ENCODE assay signal across 8 mouse cellular contexts in the genomic region with DNA sequence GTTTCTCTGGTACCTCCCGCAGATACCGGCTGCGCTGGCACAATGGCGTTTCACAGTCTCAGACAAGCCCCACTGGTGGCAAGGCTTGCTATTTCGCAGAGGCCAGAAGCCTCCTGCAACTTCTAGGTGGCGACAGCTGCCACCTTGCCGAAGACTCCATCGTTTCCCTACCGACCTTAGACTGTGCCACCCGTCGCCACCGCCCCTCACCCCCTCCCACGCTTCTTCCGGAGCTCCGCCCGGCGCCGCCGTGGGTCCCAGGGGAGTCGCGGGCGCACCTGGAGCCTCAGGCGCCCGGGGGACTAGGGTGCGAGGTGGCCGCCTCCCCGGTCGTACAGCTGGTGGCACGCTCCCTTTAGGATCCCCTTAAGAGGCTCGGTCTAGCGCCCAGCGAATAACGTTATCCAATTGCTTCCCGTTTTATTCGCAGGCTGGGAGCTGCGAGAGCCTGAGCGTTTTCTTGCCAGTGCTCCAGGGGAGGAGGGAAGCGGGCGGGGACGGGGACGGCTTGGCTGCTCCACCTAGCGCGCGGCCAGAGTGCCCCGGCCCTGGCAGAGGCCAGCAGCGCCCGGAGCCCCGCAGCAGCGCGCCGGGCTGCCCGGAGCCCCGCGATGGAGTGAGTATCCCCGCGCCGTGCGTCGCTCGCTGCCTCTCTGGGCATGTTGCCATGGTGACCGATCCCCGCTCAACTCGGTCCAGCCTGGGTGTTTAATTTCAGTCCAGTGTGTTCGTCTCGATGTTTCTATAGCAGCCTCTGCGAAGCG. TPM values are rescaled to one million over a fixed set of nuclear protein-coding genes. Genes with fewer than 3 reads are reported as not detected.
A peak's percentile ranks its signal among the peaks of the same experiment; 100 is the strongest.
DNase-seq lines count a peak whose midpoint lies in the region; ATAC-seq lines count a peak whose summit lies in the region.

A gene (plus strand): TSS at position 307 of the 764 bp plus-strand sequence.

- no peaks in the 10 kb centered on the region for H3K9me3 ChIP-seq in intestine, embryonic 16.5 days (ENCODE audit: control insufficient read depth, low read length)
- H3K9me3 ChIP-seq in midbrain, embryonic 12.5 days: no peaks in the 10 kb centered on the region

- peak; percentile 78 for ATAC-seq in intestine, embryonic 16.5 days
- ATAC-seq in midbrain, embryonic 12.5 days (ENCODE audit: low FRiP score, low read depth): peak; percentile 90

- under 1% methylated on average over 67 of the region's 67 CpGs for WGBS in intestine, embryonic 16.5 days
- under 1% methylated on average over 65 of the region's 67 CpGs for WGBS in midbrain, embryonic 12.5 days

- H3K4me2 ChIP-seq in intestine, embryonic 16.5 days (ENCODE audit: low read depth, low read length): peak within 1 kb of the TSS; percentile 100
- peak within 1 kb of the TSS; percentile 99 for H3K4me2 ChIP-seq in midbrain, embryonic 12.5 days (replicated peaks)

- H3K27me3 ChIP-seq in intestine, embryonic 16.5 days (replicated peaks; ENCODE audit: control insufficient read depth, insufficient read depth, low read length): peaks cover 17% of the 10 kb centered on the region
- peaks cover 50% of the 10 kb centered on the region for H3K27me3 ChIP-seq in midbrain, embryonic 12.5 days
- no peaks in the 10 kb centered on the region; the same call in 1 of the 2 replicates for H3K27me3 ChIP-seq in splenic B cell, adult 2 months (ENCODE audit: control insufficient read depth, insufficient read depth, low read length, poor library complexity, severe bottlenecking)

- no peak within 1 kb of the TSS for H3K27ac ChIP-seq in intestine, embryonic 16.5 days (ENCODE audit: low read length)
- peak within 1 kb of the TSS; percentile 42 for H3K27ac ChIP-seq in midbrain, embryonic 12.5 days (replicated peaks)

- intact Hi-C loops in gastrocnemius, postnatal 36 days (cut with DNase I): no loop called here
- intact Hi-C loops in left cerebral cortex, postnatal 36 days (cut with DNase I): loop anchor here (10.0 kb wide), 1 partner anchor 171 kb away; no protein-coding TSS in a partner anchor

- H3K4me1 ChIP-seq in intestine, embryonic 16.5 days (ENCODE audit: control insufficient read depth, insufficient read depth, low read length): peaks cover 14% of the 10 kb centered on the region
- H3K4me1 ChIP-seq in midbrain, embryonic 12.5 days: peaks cover 17% of the 10 kb centered on the region

- peak within 1 kb of the TSS; percentile 67 for H3K4me3 ChIP-seq in intestine, embryonic 16.5 days (ENCODE audit: low read length)
- H3K4me3 ChIP-seq in midbrain, embryonic 12.5 days: peak within 1 kb of the TSS; percentile 72

- H3K36me3 ChIP-seq in intestine, embryonic 16.5 days (ENCODE audit: control insufficient read depth, insufficient read depth, low read length): no peaks in the 10 kb centered on the region
- no peaks in the 10 kb centered on the region for H3K36me3 ChIP-seq in midbrain, embryonic 12.5 days
- H3K36me3 ChIP-seq in splenic B cell, adult 2 months (ENCODE audit: control insufficient read depth, insufficient read depth, low read length, poor library complexity, severe bottlenecking): no peaks in the 10 kb centered on the region

- H3K9ac ChIP-seq in intestine, embryonic 16.5 days (ENCODE audit: low read depth, low read length): peak within 1 kb of the TSS; percentile 66
- peak within 1 kb of the TSS; percentile 69 for H3K9ac ChIP-seq in midbrain, embryonic 12.5 days (replicated peaks)

- DNase-seq in adrenal gland, postnatal 10 days: peak; percentile 68
- peak; percentile 85 for DNase-seq in embryo, embryonic 11 days
- DNase-seq in gastrocnemius, postnatal 36 days: peak; percentile 11 to 39
- peak; percentile 74 to 78 for DNase-seq in left cerebral cortex, postnatal 36 days (ENCODE audit: low spot score in 2 of 2)
- DNase-seq in splenic B cell, adult 2 months (ENCODE audit: low read depth, low spot score): peak; percentile 38
- no peak for DNase-seq in c-Kit-positive CD71-positive TER-119-positive erythroid progenitor cells, embryonic 14.5 days (ENCODE audit: low spot score)

RNA-seq across cellular contexts. Expression of the gene that starts here (rescaled TPM):
- 10 to 100 TPM; 21.0 to 35.7 TPM for total RNA-seq in adrenal gland, postnatal 10 days (2021)
- 1 to 10 TPM in 1 of 2 experiments, under 1 TPM in 1; 0.26 to 1.6 TPM for total RNA-seq in gastrocnemius, postnatal 36 days (2021)
- polyA plus RNA-seq in intestine, embryonic 16.5 days (2015; fragmentation: Nextera tagmentation; extraction: Ambion mirVana): 2.7 and 2.9 TPM in 2 replicates
- total RNA-seq in left cerebral cortex, postnatal 36 days (2021): 10 to 100 TPM; 59.0 to 68.7 TPM
- 3.0 and 6.8 TPM in 2 replicates for polyA plus RNA-seq in midbrain, embryonic 12.5 days (2016; fragmentation: Nextera tagmentation; extraction: Ambion mirVana)

Comparison
In these comparisons a context has a peak if more than half of its experiments do, and no peak if none do; other contexts are left out.
1. RNA of the gene that starts here (total RNA-seq): 59.0 to 68.7 TPM in left cerebral cortex, postnatal 36 days and 21.0 to 35.7 TPM in adrenal gland, postnatal 10 days; 0.26 to 1.6 TPM in gastrocnemius, postnatal 36 days; every median in the first group is over 4 times any median in the second.